In the genomic region with DNA sequence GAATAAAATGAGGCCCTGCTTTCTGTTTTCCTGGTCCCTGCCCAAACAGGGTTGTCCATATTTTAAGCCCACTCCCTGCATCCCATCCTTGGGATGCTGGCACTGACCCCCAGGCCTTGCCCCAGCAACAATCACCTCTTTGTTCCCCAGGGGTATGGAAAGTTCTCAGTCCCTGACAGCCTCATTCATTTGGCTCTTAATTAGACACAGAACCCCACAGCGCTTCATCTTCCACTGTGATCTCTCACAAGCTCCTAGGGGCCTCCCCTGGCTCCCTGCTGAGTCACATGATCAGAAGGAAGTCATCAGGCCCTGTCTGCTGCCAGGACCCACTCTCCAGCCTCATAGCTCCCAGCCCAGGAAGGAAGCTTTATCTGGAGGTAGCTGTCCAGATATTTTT, we compare ENCODE assay signal across 8 mouse cellular contexts.
DNase-seq lines count a peak whose midpoint lies in the region; ATAC-seq and TF ChIP-seq lines count a peak whose summit lies in the region.
"Had no signal": no experiment of that assay in that cellular context is flagged by ENCODE, and none has a peak within 500 bp of the region (broad histone marks: within the 10 kb centered on the region; RNA-seq: fewer than 3 reads in every experiment).

No protein-coding gene starts in this region.

- no peaks in the 10 kb centered on the region for H3K27me3 ChIP-seq in intestine, embryonic 14.5 days (replicated peaks; ENCODE audit: control insufficient read depth, insufficient read depth, low read length)
- H3K27me3 ChIP-seq in intestine, postnatal 0 days (replicated peaks; ENCODE audit: control insufficient read depth, insufficient read depth, low read length) = no peaks in the 10 kb centered on the region
- H3K27me3 ChIP-seq in forebrain, embryonic 14.5 days (replicated peaks; ENCODE audit: control insufficient read depth, insufficient read depth, low read length) = no peaks in the 10 kb centered on the region
- H3K27me3 ChIP-seq in midbrain, embryonic 13.5 days = no peaks in the 10 kb centered on the region

- no peaks in the 10 kb centered on the region for H3K36me3 ChIP-seq in intestine, embryonic 14.5 days (ENCODE audit: control insufficient read depth, insufficient read depth, low read length)
- H3K36me3 ChIP-seq in intestine, postnatal 0 days (ENCODE audit: control insufficient read depth, insufficient read depth) = no peaks in the 10 kb centered on the region
- no peaks in the 10 kb centered on the region for H3K36me3 ChIP-seq in forebrain, embryonic 14.5 days (ENCODE audit: control insufficient read depth, insufficient read depth, low read length)
- no peaks in the 10 kb centered on the region for H3K36me3 ChIP-seq in midbrain, embryonic 13.5 days

- no peak for TF ChIP-seq CTCF in intestine, postnatal 0 days (IDR thresholded peaks at IDR 0.05; ENCODE audit: low read depth)

- WGBS in intestine, embryonic 14.5 days = 44% methylated on average over 1 of the region's 1 CpGs
- 46% methylated on average over 1 of the region's 1 CpGs for WGBS in intestine, postnatal 0 days
- 6% methylated on average over 1 of the region's 1 CpGs for WGBS in forebrain, embryonic 14.5 days
- 16% methylated on average over 1 of the region's 1 CpGs for WGBS in midbrain, embryonic 13.5 days

- H3K4me3 ChIP-seq in intestine, embryonic 14.5 days (ENCODE audit: low read depth, low read length) = no peak overlapping the region
- H3K4me3 ChIP-seq in intestine, postnatal 0 days (ENCODE audit: low read depth, low read length) = no peak overlapping the region
- H3K4me3 ChIP-seq in forebrain, embryonic 14.5 days (ENCODE audit: low read depth, low read length) = no peak overlapping the region
- no peak overlapping the region for H3K4me3 ChIP-seq in midbrain, embryonic 13.5 days (replicated peaks)

- no peak overlapping the region for H3K4me2 ChIP-seq in intestine, embryonic 14.5 days (ENCODE audit: low read length)
- H3K4me2 ChIP-seq in intestine, postnatal 0 days (replicated peaks; ENCODE audit: low read depth) = no peak overlapping the region
- no peak overlapping the region for H3K4me2 ChIP-seq in forebrain, embryonic 14.5 days (ENCODE audit: low read length)
- H3K4me2 ChIP-seq in midbrain, embryonic 13.5 days (replicated peaks) = no peak overlapping the region

- no peaks in the 10 kb centered on the region for H3K9me3 ChIP-seq in intestine, embryonic 14.5 days (ENCODE audit: control insufficient read depth, low read length)
- H3K9me3 ChIP-seq in intestine, postnatal 0 days (ENCODE audit: control insufficient read depth) = no peaks in the 10 kb centered on the region
- no peaks in the 10 kb centered on the region for H3K9me3 ChIP-seq in forebrain, embryonic 14.5 days (replicated peaks; ENCODE audit: control insufficient read depth, low read length)
- no peaks in the 10 kb centered on the region for H3K9me3 ChIP-seq in midbrain, embryonic 13.5 days

- ATAC-seq in intestine, embryonic 14.5 days (replicated peaks; ENCODE audit: low FRiP score, low TSS enrichment, low read depth) = 0 out of 2 replicates have a peak, but pooled peaks have one; percentile 40
- no peak for ATAC-seq in intestine, postnatal 0 days
- ATAC-seq in forebrain, embryonic 14.5 days = peak; percentile 80
- ATAC-seq in midbrain, embryonic 13.5 days = peak; percentile 75
- ATAC-seq in erythroid progenitor cell, adult 5-6 weeks (replicated peaks; ENCODE audit: low FRiP score, poor library complexity, severe bottlenecking) = no peak

- no peak overlapping the region for H3K27ac ChIP-seq in intestine, embryonic 14.5 days (ENCODE audit: low read depth)
- H3K27ac ChIP-seq in intestine, postnatal 0 days (ENCODE audit: low read depth, low read length) = no peak overlapping the region
- peak overlapping the region; percentile 36; the same call in 1 of the 2 replicates for H3K27ac ChIP-seq in forebrain, embryonic 14.5 days (ENCODE audit: low read depth, low read length)
- H3K27ac ChIP-seq in midbrain, embryonic 13.5 days = peak overlapping the region; percentile 10; the same call in 1 of the 2 replicates
- H3K27ac ChIP-seq: liver, embryonic 14.5 days had no signal

- DNase-seq in intestine, embryonic 14.5 days (ENCODE audit: low spot score) = no peak
- peak; percentile 37 for DNase-seq in brain, adult 2 months (ENCODE audit: low read depth, low spot score)
- peak; percentile 86 for DNase-seq in forebrain, embryonic 14.5 days (ENCODE audit: low spot score)
- no peak for DNase-seq in cerebellum, postnatal 14 days

- no peaks in the 10 kb centered on the region for H3K4me1 ChIP-seq in intestine, embryonic 14.5 days (replicated peaks; ENCODE audit: control insufficient read depth, insufficient read depth, low read length)
- H3K4me1 ChIP-seq in intestine, postnatal 0 days (replicated peaks; ENCODE audit: control insufficient read depth, insufficient read depth, low read length) = no peaks in the 10 kb centered on the region
- peaks cover 19% of the 10 kb centered on the region for H3K4me1 ChIP-seq in forebrain, embryonic 14.5 days (ENCODE audit: control insufficient read depth, insufficient read depth, low read length)
- H3K4me1 ChIP-seq in midbrain, embryonic 13.5 days (replicated peaks) = peaks cover 27% of the 10 kb centered on the region

- H3K9ac ChIP-seq in intestine, embryonic 14.5 days (ENCODE audit: low read length) = no peak overlapping the region
- H3K9ac ChIP-seq in intestine, postnatal 0 days (ENCODE audit: low read depth, low read length) = no peak overlapping the region
- no peak overlapping the region for H3K9ac ChIP-seq in forebrain, embryonic 14.5 days (ENCODE audit: low read length)
- H3K9ac ChIP-seq in midbrain, embryonic 13.5 days (replicated peaks) = no peak overlapping the region
- H3K9ac ChIP-seq: liver, embryonic 14.5 days had no signal

Comparison
In these comparisons a context has a peak if more than half of its experiments do, and no peak if none do; other contexts are left out.
1. ATAC-seq: peak in intestine, embryonic 14.5 days (single experiment), forebrain, embryonic 14.5 days (single experiment) and midbrain, embryonic 13.5 days (single experiment); none in intestine, postnatal 0 days (single experiment) and erythroid progenitor cell, adult 5-6 weeks (single experiment).
2. DNase-seq: peak in brain, adult 2 months (single experiment) and forebrain, embryonic 14.5 days (single experiment); none in intestine, embryonic 14.5 days (single experiment) and cerebellum, postnatal 14 days (0 of 2).
3. H3K27ac ChIP-seq: peak in forebrain, embryonic 14.5 days (single experiment) and midbrain, embryonic 13.5 days (single experiment); none in intestine, embryonic 14.5 days (single experiment) and intestine, postnatal 0 days (single experiment).